Mouse (Mus musculus) cerebellum, adult 2 months (tissue): ENCODE data around the gene D1Ertd622e. TPM values are rescaled to one million over a fixed set of nuclear protein-coding genes. Genes with fewer than 3 reads are reported as not detected.
"Not testable (repeated sequence)": the region's sequence is repeated elsewhere in the genome, so short reads cannot be mapped to it uniquely, and the experiment has no call there.

Experiments used
- DNase-seq, 2 experiments: peaks; one replicate each; pipeline ENCODE4 v3.0.0; 2021
- H3K27ac ChIP-seq: fragments of 200-500 bp; 2 replicates; pipeline ENCODE4 v1.5.1; 2012; ENCODE audit warnings: low read length, control low read depth, inconsistent platforms; ENCODE audit not compliant: insufficient read depth
- H3K27me3 ChIP-seq: fragments of 200-500 bp; 2 replicates; pipeline ENCODE4 v1.6.1; 2012; ENCODE audit warnings: inconsistent platforms, mild to moderate bottlenecking, low read length, moderate library complexity; ENCODE audit not compliant: control insufficient read depth, insufficient read depth
- H3K4me1 ChIP-seq: fragments of 200-500 bp; 2 replicates; pipeline ENCODE4 v1.6.1; 2011; ENCODE audit warnings: low read length; ENCODE audit not compliant: control insufficient read depth, insufficient read depth
- H3K4me3 ChIP-seq: fragments of 200-500 bp; replicated peaks from 2 replicates; pipeline ENCODE3; 2011; ENCODE audit warnings: mild to moderate bottlenecking, low read depth, low read length, control low read depth; ENCODE audit not compliant: insufficient read depth
- CTCF ChIP-seq: fragments of 200-500 bp; IDR thresholded peaks from 2 replicates; pipeline ENCODE4 v1.5.1; 2011; ENCODE audit warnings: low read depth, mild to moderate bottlenecking, control low read depth, low read length, moderate library complexity, borderline replicate concordance; ENCODE audit not compliant: insufficient read depth
- POLR2A ChIP-seq: fragments of 200-500 bp; IDR thresholded peaks from 2 replicates; pipeline ENCODE4 v1.6.1; 2011; ENCODE audit warnings: low read length, control low read depth, borderline replicate concordance; ENCODE audit not compliant: insufficient read depth
- WGBS: fragments of 180-500 bp; shearing (Covaris S2); methylation state at CpG from one replicate; pipeline ENCODE4 v1.1.7; 2018; 5-methylcytosine and 5-hydroxymethylcytosine counted together
- polyA plus RNA-seq: library from polyadenylated mRNA; depleted of rRNA; stranded (reverse); fragments of >200 nt; gene quantifications from 2 replicates; pipeline ENCODE4 v1.2.3, GENCODE M21; 2012

The D1Ertd622e gene
- polyA plus RNA-seq, 1 experiment: 49.7 TPM

- H3K27me3 ChIP-seq: no peaks in the 10 kb centered on the region
- H3K4me1 ChIP-seq: no peaks in the 10 kb centered on the region
- no peak overlapping the region for H3K4me3 ChIP-seq
- DNase-seq: no peak
- no peak overlapping the region for H3K27ac ChIP-seq
- TF ChIP-seq POLR2A: no peak
- TF ChIP-seq CTCF: no peak
Measured at GRCm38 (mm10) chr1:97585106-97585505, 76.8 kb downstream of the D1Ertd622e start.

DNA sequence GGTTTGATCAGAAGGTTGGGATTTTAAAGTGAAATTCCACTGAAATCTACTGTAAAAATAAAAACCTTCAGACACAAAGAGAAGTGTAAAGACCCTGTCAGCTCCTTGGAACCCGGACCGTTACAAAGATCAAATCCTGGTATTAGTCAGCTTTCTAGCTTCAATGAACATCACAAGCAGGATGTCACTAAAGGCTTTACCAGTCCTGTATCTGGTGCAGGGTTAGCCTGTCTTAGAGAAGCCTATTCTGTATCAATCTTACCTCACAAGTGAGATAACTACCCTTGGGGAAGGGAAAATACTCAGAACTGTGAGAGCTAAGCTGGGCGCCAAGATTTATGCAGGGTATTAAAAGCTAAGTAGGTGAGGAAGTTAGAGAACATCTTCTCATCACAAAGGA, 77.7 kb downstream of the D1Ertd622e start:
- TF ChIP-seq CTCF (no peak), POLR2A (no peak)
- Histone ChIP-seq H3K27me3 (no peaks in the 10 kb centered on the region), H3K4me1 (no peaks in the 10 kb centered on the region), H3K27ac (no peak overlapping the region), H3K4me3 (no peak overlapping the region)
- no peak for DNase-seq
- WGBS: 86% methylated on average over 3 of the region's 3 CpGs

DNA sequence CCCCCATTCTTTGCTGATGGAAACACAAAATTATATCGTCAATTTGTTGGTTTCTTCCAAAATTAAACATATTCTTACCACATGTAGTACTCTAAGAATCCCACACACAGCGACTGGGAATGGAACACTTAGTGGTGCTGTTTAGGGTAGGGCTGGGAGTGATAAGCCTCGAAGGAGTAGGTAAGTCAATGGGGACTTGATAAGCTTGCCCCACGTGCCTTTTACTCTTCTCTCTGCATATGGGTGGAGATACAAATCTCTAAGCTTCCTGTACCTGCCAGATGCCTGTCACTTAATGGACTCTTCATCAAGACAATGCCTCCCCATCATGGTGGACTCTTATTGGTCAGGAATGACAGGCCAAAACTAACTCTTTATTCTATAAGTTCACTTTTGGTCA, 78.8 kb downstream of the D1Ertd622e start:
- Histone ChIP-seq H3K27me3 (no peaks in the 10 kb centered on the region), H3K4me1 (no peaks in the 10 kb centered on the region), H3K4me3 (no peak overlapping the region), H3K27ac (no peak overlapping the region)
- WGBS: 78% methylated on average over 4 of the region's 4 CpGs
- no peak for TF ChIP-seq CTCF
- no peak for TF ChIP-seq POLR2A
- no peak for DNase-seq

- H3K27ac ChIP-seq, DNase-seq, H3K4me3 ChIP-seq, H3K4me1 ChIP-seq, H3K27me3 ChIP-seq: not testable (repeated sequence)
Measured at GRCm38 (mm10) chr1:97580680-97581079, 81.2 kb downstream of the D1Ertd622e start.

GRCm38 (mm10) chr1:97580270-97580669, 81.6 kb downstream of the D1Ertd622e start:
- TF ChIP-seq CTCF (no peak), POLR2A (no peak)
- no peaks in the 10 kb centered on the region for H3K27me3 ChIP-seq
- no peak overlapping the region for H3K27ac ChIP-seq
- DNase-seq: no peak
- WGBS: 65% methylated on average over 3 of the region's 3 CpGs
- H3K4me3 ChIP-seq: no peak overlapping the region
- H3K4me1 ChIP-seq: no peaks in the 10 kb centered on the region

DNA sequence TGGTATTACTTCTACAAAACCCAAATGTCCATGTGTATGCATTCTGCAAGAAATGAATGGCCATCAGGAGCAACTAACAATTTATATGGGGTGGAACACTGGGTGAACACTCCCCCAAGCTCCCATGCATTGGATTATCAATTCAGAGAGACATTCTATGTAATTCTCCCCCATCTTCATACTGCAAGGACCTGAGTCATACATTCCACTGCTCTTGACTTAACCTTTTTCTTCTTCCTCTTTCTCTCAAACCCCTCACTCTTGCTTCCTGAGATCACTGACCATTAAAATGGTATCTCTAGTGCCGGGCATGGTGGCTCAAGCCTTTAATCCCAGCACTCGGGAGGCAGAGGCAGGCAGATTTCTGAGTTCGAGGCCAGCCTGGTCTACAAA, 83.9 kb downstream of the D1Ertd622e start:
- DNase-seq: no peak
- H3K27ac ChIP-seq: no peak overlapping the region
- no peaks in the 10 kb centered on the region for H3K27me3 ChIP-seq
- H3K4me3 ChIP-seq: no peak overlapping the region
- H3K4me1 ChIP-seq: no peaks in the 10 kb centered on the region
- WGBS: 94% methylated on average over 3 of the region's 3 CpGs
- TF ChIP-seq POLR2A: no peak
- no peak for TF ChIP-seq CTCF

- no peak overlapping the region for H3K27ac ChIP-seq
- no peak for DNase-seq
- H3K27me3 ChIP-seq: no peaks in the 10 kb centered on the region
- TF ChIP-seq POLR2A (no peak), CTCF (no peak)
- H3K4me1 ChIP-seq: no peaks in the 10 kb centered on the region
- 76% methylated on average over 2 of the region's 2 CpGs for WGBS
- no peak overlapping the region for H3K4me3 ChIP-seq
Measured at GRCm38 (mm10) chr1:97577062-97578024, 84.5 kb downstream of the D1Ertd622e start.

DNA sequence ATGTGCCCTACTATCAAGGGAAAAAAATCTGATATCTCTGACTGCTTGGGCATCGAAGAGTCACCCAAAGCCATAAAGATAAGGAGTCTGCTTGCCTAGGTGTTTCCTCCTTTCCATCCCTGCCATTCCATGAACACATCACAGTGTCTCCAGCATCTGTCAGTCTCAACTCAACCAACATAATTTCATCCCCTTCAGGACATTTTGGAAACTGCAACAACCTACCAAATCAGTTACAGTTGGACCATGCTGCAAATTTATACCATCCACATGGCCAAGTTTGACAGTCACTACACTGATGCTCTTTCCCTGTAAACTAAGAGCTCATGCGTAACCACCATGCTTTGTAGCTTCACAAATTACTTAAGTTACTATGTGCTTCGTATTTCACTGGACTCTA, 85.3 kb downstream of the D1Ertd622e start:
- H3K27me3 ChIP-seq: no peaks in the 10 kb centered on the region
- no peak for TF ChIP-seq POLR2A
- no peak for TF ChIP-seq CTCF
- DNase-seq: no peak
- WGBS: 92% methylated on average over 3 of the region's 3 CpGs
- H3K4me1 ChIP-seq: no peaks in the 10 kb centered on the region
- H3K27ac ChIP-seq: no peak overlapping the region
- no peak overlapping the region for H3K4me3 ChIP-seq
